Mouse (Mus musculus) testis, adult 2 months (tissue): ENCODE results near the gene Stat6.

Source experiments
- CTCF ChIP-seq: fragments of 200-500 bp; IDR thresholded peaks from 2 replicates; pipeline ENCODE4 v1.5.1; 2012; ENCODE audit warnings: low read depth, mild to moderate bottlenecking, inconsistent platforms, low read length, moderate library complexity; ENCODE audit not compliant: control insufficient read depth, insufficient read depth, insufficient replicate concordance
- POLR2A ChIP-seq: fragments of 200-500 bp; IDR thresholded peaks from 2 replicates; pipeline ENCODE4 v1.6.1; 2012; ENCODE audit warnings: low read depth, mild to moderate bottlenecking, inconsistent platforms, low read length, moderate library complexity; ENCODE audit not compliant: control insufficient read depth

- TF ChIP-seq CTCF (no peak), POLR2A (no peak)
These were observed 37.1 kb downstream of the Stat6 start for GRCm38 (mm10) chr10:127679881-127680280.
